Comparison of ENCODE assay signal across 20 mouse cellular contexts in genomic region chr6:96028022-96028704, GRCm38 (mm10).
A peak's percentile ranks its signal among the peaks of the same experiment; 100 is the strongest.
DNase-seq lines count a peak whose midpoint lies in the region; ATAC-seq and TF ChIP-seq lines count a peak whose summit lies in the region.
"Had no signal": no experiment of that assay in that cellular context is flagged by ENCODE, and none has a peak within 500 bp of the region (broad histone marks: within the 10 kb centered on the region; RNA-seq: fewer than 3 reads in every experiment).

No protein-coding gene starts in this region.

- no peaks in the 10 kb centered on the region for H3K36me3 ChIP-seq in heart, embryonic 11.5 days (ENCODE audit: control insufficient read depth, insufficient read depth, low read length)
- H3K36me3 ChIP-seq in ES-E14 (ENCODE audit: control insufficient read depth, insufficient read depth, low read length, poor library complexity, severe bottlenecking): no peaks in the 10 kb centered on the region
- no peaks in the 10 kb centered on the region for H3K36me3 ChIP-seq in kidney, embryonic 16.5 days (ENCODE audit: insufficient read depth, low read length)
- no peaks in the 10 kb centered on the region for H3K36me3 ChIP-seq in lung, embryonic 16.5 days (ENCODE audit: control insufficient read depth, insufficient read depth, low read length)
- H3K36me3 ChIP-seq: embryonic facial prominence, embryonic 12.5 days; limb, embryonic 12.5 days; midbrain, embryonic 10.5 days; neural tube, embryonic 12.5 days; stomach, embryonic 15.5 days had no signal

- H3K9ac ChIP-seq in heart, embryonic 11.5 days (ENCODE audit: low read depth, low read length): no peak overlapping the region
- H3K9ac ChIP-seq in ES-E14 (ENCODE audit: insufficient read depth, low read depth, low read length, poor library complexity, severe bottlenecking): no peak overlapping the region
- no peak overlapping the region for H3K9ac ChIP-seq in kidney, embryonic 16.5 days (replicated peaks; ENCODE audit: low read length)
- H3K9ac ChIP-seq in lung, embryonic 16.5 days (ENCODE audit: low read length): no peak overlapping the region
- H3K9ac ChIP-seq: embryonic facial prominence, embryonic 12.5 days; limb, embryonic 12.5 days; neural tube, embryonic 12.5 days; stomach, embryonic 15.5 days had no signal

- WGBS in heart, embryonic 11.5 days (ENCODE audit: insufficient replicate concordance): 62% methylated on average over 7 of the region's 7 CpGs
- 38% methylated on average over 7 of the region's 7 CpGs for WGBS in kidney, embryonic 16.5 days
- WGBS in lung, embryonic 16.5 days: 37% methylated on average over 7 of the region's 7 CpGs

- H3K27ac ChIP-seq in heart, embryonic 11.5 days (ENCODE audit: low read depth, low read length): peak overlapping the region; percentile 5; the same call in 1 of the 2 replicates
- no peak overlapping the region for H3K27ac ChIP-seq in ES-E14 (ENCODE audit: insufficient read depth, low read depth, low read length, poor library complexity, severe bottlenecking)
- peak overlapping the region; percentile 54 for H3K27ac ChIP-seq in kidney, embryonic 16.5 days (ENCODE audit: low read length)
- peak overlapping the region; percentile 55 for H3K27ac ChIP-seq in lung, embryonic 16.5 days (ENCODE audit: low read length)
- H3K27ac ChIP-seq: embryonic facial prominence, embryonic 12.5 days; left cerebral cortex, adult 2 months; limb, embryonic 12.5 days; midbrain, embryonic 10.5 days; neural tube, embryonic 12.5 days; stomach, embryonic 15.5 days had no signal

- no peak overlapping the region for H3K4me3 ChIP-seq in heart, embryonic 11.5 days (ENCODE audit: low read depth, low read length)
- H3K4me3 ChIP-seq in ES-E14 (ENCODE audit: insufficient read depth in 1 of 2, low read depth in 1 of 2, low read length in 2 of 2, poor library complexity in 1 of 2, severe bottlenecking in 1 of 2): no peak overlapping the region
- no peak overlapping the region for H3K4me3 ChIP-seq in kidney, embryonic 16.5 days (ENCODE audit: low read length)
- no peak overlapping the region for H3K4me3 ChIP-seq in lung, embryonic 16.5 days (ENCODE audit: low read length)
- H3K4me3 ChIP-seq: embryonic facial prominence, embryonic 12.5 days; left cerebral cortex, adult 2 months; limb, embryonic 12.5 days; midbrain, embryonic 10.5 days; neural tube, embryonic 12.5 days; stomach, embryonic 15.5 days had no signal

- no peak for ATAC-seq in heart, embryonic 11.5 days (replicated peaks; ENCODE audit: insufficient number of reproducible peaks, low FRiP score, low TSS enrichment)
- peak; percentile 61; the same call in 1 of the 2 replicates for ATAC-seq in kidney, embryonic 16.5 days (ENCODE audit: low FRiP score, low TSS enrichment)
- ATAC-seq in lung, embryonic 16.5 days (ENCODE audit: low read depth): peak; percentile 94
- no peak for ATAC-seq in activated CD4-positive, CD25-positive, alpha-beta regulatory T cell, adult 4 months

- H3K9me3 ChIP-seq in heart, embryonic 11.5 days (replicated peaks; ENCODE audit: control insufficient read depth, low read length): no peaks in the 10 kb centered on the region
- no peaks in the 10 kb centered on the region for H3K9me3 ChIP-seq in ES-E14 (ENCODE audit: control insufficient read depth, insufficient read depth, low read depth, low read length)
- 0 out of 2 replicates have a peak, but pooled peaks cover 3% of the 10 kb centered on the region for H3K9me3 ChIP-seq in kidney, embryonic 16.5 days (ENCODE audit: low read length)
- no peaks in the 10 kb centered on the region for H3K9me3 ChIP-seq in lung, embryonic 16.5 days (ENCODE audit: control insufficient read depth, low read length)
- H3K9me3 ChIP-seq: embryonic facial prominence, embryonic 12.5 days; limb, embryonic 12.5 days; midbrain, embryonic 10.5 days; neural tube, embryonic 12.5 days; stomach, embryonic 15.5 days had no signal

- no peaks in the 10 kb centered on the region for H3K4me1 ChIP-seq in heart, embryonic 11.5 days (ENCODE audit: control insufficient read depth, insufficient read depth, low read length)
- no peaks in the 10 kb centered on the region for H3K4me1 ChIP-seq in ES-E14 (ENCODE audit: control insufficient read depth in 2 of 2, insufficient read depth in 2 of 2, low read length in 2 of 2, poor library complexity in 1 of 2)
- peaks cover 11% of the 10 kb centered on the region for H3K4me1 ChIP-seq in kidney, embryonic 16.5 days (ENCODE audit: insufficient read depth, low read length)
- H3K4me1 ChIP-seq in lung, embryonic 16.5 days (replicated peaks; ENCODE audit: control insufficient read depth, insufficient read depth, low read length): peaks cover 9% of the 10 kb centered on the region
- H3K4me1 ChIP-seq: embryonic facial prominence, embryonic 12.5 days; midbrain, embryonic 10.5 days; neural tube, embryonic 12.5 days; stomach, embryonic 15.5 days had no signal

- no peaks in the 10 kb centered on the region for H3K27me3 ChIP-seq in heart, embryonic 11.5 days (ENCODE audit: control insufficient read depth, insufficient read depth, low read length)
- H3K27me3 ChIP-seq in kidney, embryonic 16.5 days (ENCODE audit: insufficient read depth, low read length): no peaks in the 10 kb centered on the region
- H3K27me3 ChIP-seq in lung, embryonic 16.5 days (ENCODE audit: control insufficient read depth, insufficient read depth, low read depth, low read length): no peaks in the 10 kb centered on the region
- H3K27me3 ChIP-seq: embryonic facial prominence, embryonic 12.5 days; limb, embryonic 12.5 days; neural tube, embryonic 12.5 days; stomach, embryonic 15.5 days had no signal

- H3K4me2 ChIP-seq in heart, embryonic 11.5 days: no peak overlapping the region
- H3K4me2 ChIP-seq in kidney, embryonic 16.5 days (replicated peaks; ENCODE audit: low read depth, low read length): no peak overlapping the region; the same call in 1 of the 2 replicates
- H3K4me2 ChIP-seq in lung, embryonic 16.5 days (ENCODE audit: low read depth, low read length): no peak overlapping the region
- H3K4me2 ChIP-seq: embryonic facial prominence, embryonic 12.5 days; limb, embryonic 12.5 days; neural tube, embryonic 12.5 days; stomach, embryonic 15.5 days had no signal

- no peak for DNase-seq in heart, adult 18-20 months
- DNase-seq in ES-E14 (ENCODE audit: low read depth, low spot score): no peak
- DNase-seq in layer of hippocampus, adult 11-12 months (ENCODE audit: low spot score): no peak
- no peak for DNase-seq in frontal cortex, adult 2 months (ENCODE audit: extremely low spot score in 1 of 2, low spot score in 1 of 2)
- DNase-seq: adrenal gland, postnatal 10 days; cerebellum, adult 11-12 months; cerebellum, postnatal 36 days; gastrocnemius, postnatal 10 days; heart, postnatal 36 days; thymus, adult 2 months had no signal

- in situ Hi-C loops in ES-E14 (cut with MboI; ENCODE audit: low sequenced_read_pairs in 2 of 2, unreplicated experiment in 2 of 2): no loop called here

TF ChIP-seq in ES-E14, 5 proteins besides CTCF, POLR2A, EP300 and RAD21:
- TF ChIP-seq MAFK (IDR thresholded peaks at IDR 0.05; ENCODE audit: insufficient read depth, low read depth, low read length): no peak
- TF ChIP-seq ZNF384 (IDR thresholded peaks at IDR 0.05; ENCODE audit: low read depth, low read length): peak; percentile 20; the same call in 1 of the 2 replicates

Comparison
In these comparisons a context has a peak if more than half of its experiments do, and no peak if none do; other contexts are left out.
1. ATAC-seq: peak in kidney, embryonic 16.5 days (single experiment) and lung, embryonic 16.5 days (single experiment); none in heart, embryonic 11.5 days (single experiment) and activated CD4-positive, CD25-positive, alpha-beta regulatory T cell, adult 4 months (single experiment).